Mouse (Mus musculus): ENCODE results near the gene Marveld1.

The Marveld1 gene

DNA sequence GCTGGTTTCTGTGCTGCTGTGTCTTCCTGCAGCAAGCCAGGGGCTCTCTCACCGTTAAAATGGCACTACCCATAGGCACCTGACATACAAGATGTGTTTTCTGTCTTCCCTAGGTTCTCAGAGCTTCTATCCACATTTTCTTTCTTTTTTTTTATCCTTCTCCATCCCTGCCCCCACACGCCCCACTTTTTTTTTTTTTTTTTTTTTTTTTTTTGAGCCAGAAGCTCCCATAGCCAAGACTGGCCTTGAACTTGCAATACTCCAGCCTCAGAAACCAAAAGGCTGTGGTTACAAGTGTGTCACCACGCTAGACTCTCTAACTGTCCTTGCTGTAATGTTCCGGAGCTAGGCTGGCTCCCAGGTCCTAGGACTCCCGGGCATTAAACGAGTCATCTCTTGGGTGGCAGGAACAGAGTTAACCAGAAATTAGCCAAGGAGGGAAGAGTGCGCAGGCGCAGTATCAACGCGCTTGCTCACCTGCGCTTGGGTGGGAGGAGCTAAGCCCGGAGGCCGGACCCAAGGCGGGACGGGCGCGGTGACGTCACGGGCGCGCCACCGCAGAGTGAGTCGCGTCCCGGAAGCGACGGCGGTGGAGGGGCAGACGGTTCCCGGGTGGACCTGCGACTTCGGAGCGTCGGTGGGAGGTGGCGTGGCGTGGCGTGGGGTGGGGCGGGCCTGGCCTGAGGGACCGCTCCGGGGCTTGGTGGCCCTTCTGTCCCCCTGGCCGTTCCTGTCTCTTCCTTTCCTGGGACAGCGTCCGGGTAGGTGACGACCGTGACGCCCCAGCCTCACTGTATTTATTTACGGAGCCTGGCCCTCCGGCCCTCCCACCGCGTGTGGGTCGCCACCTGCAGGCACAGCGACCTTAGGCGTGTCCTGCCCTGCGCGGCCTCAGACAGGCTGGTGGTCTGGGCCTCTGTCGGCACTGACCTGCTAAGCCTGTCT, 23.1 kb downstream of the Marveld1 start:
- DNase-seq (ENCODE audit: low read depth): peak; percentile 90

DNA sequence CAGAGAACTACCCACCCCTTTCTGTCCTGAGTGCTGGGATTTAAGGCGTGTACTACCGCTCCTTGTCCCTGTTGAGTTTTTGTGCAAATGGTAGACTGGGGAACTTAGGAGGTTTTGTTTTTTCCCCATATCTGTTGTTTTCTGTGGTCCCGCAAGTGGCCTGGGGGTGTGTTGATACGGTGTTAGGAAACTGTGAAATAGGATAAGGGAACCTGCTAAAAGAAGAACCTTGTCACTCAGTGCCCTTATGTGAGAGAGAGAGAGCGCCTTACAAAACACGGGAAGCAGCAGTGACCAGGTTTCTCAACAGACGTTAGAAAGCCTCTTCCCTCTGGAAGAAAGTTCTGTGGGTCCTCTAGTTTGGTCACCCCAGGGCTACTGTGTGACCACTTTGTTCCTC, 29.6 kb downstream of the Marveld1 start:
- DNase-seq (ENCODE audit: low read depth): peak; percentile 61

DNA sequence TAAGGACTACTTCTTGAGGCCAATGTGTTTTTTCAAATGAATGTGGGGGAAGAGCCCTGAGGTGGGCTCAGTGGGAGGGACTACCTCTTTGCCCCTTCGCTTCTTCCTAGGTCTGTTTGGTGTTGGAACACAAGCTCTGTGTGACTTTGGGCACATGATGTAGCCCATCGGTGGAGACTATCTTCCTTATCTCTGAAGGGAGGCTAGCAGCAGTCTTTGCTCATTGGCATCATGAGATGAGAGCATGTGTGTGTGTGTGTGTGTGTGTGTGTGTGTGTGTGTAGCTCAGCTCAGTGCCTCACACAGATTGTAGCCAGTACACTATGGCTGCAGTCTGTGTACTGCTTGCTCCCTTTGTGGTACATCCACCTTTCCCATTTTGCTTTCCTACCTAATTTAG, 30.3 kb downstream of the Marveld1 start:
- DNase-seq (ENCODE audit: low read depth): peak; percentile 32

DNA sequence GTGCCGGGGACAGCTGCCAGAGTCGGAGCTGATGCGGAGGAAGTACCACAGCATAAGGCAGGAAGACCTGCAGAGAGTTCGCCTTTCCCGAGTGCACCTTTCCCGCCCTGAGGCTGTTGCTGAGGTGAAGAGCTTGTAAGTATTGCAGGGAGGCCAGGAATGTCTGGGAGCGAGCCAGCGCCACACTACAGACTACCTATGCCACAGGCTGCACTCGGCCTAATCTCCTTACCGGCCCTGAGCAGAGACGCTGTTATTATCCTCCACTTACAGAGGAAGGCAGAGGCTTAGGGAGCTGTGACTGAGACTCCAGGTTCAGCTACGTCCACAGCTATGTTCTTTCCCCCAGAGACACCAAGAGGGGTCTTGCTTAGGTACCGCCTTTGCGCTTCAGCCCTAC, 32.2 kb downstream of the Marveld1 start:
- DNase-seq (ENCODE audit: low read depth): no peak

DNA sequence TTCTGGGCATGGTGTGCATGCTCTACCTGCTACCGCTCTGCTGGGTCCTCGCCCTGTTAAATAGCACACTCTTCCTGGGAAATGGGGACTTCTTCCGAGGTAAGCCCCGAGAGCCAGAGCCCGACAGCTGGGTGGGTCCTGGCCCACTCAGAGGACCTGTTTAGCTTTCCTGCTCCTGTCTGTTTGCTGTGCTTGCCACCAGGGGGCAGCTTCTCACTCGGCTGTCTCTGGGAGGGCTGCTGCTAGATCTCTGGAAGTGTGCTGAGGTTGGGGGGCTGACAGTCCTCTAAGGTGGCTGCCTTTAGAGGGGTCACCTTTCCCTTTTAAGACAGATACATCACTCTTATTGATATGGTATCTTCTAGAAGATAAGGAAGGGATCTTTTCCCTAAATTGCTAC, 35.5 kb downstream of the Marveld1 start:
- no peak for DNase-seq (ENCODE audit: low read depth)

DNA sequence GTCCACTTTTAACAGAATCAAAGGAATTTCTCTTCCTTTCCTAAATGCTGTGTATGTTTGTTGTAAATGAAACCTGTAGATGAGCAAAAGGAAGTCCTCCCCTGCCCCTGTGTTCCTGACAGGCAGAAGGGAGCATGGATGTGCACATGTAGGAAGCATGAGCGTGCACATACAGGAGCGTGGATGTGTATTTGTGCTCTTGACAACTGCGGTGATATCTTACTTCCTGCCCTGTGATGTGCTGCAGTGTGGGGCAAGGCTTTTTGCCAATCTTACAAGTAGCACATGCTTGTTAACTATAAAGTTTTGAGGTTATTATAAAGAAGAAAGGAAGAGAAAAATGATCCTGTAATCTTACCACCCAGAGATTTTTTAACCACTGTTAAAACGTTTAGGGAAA, 42.5 kb downstream of the Marveld1 start:
- DNase-seq (ENCODE audit: low read depth): no peak

DNA sequence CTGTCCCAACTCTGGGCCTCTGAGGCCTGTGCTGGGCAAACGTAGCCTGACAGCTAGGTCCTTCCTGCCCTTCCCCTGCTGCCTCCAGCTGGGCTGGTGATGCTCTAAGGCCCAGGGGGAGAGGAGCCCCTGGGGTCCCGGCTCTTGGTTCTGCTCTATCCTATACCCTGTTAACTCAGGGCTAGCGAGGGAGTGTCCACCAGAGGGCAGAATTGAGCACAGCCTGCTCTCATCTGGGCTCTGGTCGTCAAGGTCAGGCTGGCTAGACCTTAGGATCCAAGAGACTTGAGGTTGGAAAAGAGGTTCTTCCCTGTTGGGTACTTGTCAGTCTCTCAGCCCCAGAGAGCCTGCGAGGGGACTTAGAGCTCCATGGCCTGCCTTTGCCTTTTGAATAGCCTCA, 43.3 kb downstream of the Marveld1 start:
- peak; percentile 37 for DNase-seq (ENCODE audit: low read depth)

DNA sequence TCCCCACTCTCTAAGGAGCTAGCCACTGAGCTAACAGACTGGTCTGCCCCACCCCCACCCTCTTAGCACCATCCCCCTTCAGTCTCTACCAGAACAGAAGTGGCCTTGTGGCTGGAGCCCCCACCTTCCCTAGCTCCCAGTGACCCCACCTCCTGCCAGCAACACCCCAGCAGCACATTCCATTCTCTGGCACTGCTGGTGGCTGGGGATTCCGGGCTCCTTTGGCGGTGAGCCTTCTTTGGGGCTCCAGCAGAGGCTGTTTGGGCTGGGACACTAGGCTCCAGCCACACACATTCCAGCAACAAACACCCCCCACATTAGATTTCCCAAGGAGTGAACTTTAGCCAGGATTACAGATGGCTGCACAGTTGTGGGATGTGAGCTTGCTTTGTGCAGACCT, 46.1 kb downstream of the Marveld1 start:
- no peak for DNase-seq (ENCODE audit: low read depth)

DNA sequence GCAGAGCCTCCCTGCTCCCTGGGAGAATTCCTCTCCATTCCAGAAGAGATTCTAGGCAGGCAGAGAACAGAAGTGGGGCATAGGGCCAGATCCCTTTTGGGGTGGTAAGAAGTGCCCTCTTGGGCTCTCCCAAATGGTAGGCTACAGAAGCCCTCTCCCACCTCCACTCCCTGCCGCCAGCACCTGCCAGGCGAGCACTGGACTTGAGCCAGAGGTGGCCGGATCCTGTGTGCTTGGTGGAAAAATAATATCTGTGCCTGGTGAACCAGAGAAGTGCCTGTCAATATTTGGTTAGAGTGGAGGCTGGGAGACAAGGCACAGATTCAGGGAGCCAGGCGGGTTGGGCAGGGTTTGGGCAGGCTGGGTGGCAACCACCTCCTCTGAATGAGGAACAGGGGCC, 49.2 kb downstream of the Marveld1 start:
- no peak for DNase-seq (ENCODE audit: low read depth)

DNA sequence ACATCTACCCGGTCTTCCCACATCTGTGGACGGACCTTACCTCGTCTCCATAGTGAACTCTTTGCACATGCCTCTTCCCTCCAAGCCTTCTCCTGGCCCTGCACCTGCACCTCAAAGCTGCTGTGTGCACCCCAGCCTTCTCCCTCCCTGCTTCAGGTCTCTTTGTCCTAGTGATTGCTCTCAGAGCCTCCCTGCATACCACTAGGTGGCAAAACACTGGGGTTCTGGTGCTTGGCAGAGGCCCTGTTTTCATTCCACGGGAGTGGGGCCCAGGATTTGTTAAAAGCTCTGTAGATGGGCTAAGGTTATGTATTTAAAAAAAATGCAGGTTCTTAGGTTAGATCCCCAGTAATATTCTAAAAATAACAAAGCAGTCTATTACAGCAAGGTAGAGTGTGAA, 49.9 kb downstream of the Marveld1 start:
- DNase-seq (ENCODE audit: low read depth): no peak

DNA sequence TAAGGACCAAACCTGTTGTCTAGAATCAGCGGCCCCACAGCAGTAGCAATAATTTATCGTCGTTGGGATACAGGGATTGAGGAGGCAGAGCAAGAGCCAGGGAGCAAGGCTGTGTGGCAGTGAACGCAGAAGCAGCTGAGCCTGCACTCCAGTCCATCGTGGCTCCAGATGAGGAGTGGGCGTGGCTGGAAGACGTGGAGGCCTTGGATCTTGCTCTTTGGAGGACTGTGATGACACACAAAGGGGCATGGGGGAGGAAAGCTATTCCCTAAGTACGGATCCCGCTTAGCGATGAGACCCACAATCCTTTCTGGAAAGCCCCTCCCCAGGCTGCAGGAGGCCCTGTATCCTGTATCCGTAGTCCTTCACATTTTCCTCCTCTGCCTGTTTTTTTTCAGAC, 50.8 kb downstream of the Marveld1 start:
- no peak for DNase-seq (ENCODE audit: low read depth)
